Mouse (Mus musculus): ENCODE data around the gene 2310007B03Rik.

The 2310007B03Rik gene

DNA sequence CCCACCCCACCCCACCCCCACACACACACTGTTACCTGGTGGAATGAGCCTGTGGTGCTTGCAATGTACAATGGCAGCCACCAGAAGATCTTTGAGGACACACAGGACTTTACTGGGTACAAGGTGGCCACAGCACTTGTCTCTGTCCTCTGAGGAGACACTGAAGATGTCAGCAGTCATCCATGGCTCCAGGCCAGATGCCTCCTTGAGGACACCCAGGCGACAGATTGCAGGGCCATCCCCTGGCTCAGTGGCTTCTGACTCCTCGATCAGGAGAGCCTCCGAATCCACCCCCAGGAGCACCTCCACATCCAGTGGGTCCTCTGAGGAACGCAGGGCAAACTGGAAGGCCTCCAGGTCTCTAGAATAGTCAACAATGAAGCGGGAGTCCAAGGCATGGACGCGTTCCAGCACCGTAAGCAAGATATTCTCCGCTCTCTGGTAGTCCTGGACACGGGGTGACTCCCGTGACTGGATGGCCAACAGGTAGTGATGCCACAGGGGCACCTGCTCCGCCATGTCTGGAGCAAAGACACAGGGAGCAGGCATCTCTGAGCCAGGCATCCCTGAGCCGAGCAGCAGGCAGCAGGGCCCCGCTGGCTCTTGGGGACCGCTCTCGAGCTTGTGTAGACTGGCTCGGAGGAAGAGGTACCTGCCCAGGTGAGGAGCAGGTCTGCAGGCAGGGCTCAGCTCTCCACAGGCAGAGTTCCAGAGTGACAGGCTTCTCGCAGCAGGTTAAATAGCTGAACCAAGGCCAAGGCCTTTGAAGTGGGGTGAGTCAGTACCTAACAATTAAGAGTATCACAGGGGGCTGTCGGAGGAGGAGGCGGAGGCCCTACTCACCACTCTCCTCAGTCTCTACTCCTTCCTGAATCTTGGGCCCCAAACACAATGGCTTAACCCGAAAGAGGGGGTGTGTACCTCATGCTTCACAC, 915 bp downstream of the 2310007B03Rik start:
- no peak for DNase-seq (ENCODE audit: low spot score in 2 of 2)

DNA sequence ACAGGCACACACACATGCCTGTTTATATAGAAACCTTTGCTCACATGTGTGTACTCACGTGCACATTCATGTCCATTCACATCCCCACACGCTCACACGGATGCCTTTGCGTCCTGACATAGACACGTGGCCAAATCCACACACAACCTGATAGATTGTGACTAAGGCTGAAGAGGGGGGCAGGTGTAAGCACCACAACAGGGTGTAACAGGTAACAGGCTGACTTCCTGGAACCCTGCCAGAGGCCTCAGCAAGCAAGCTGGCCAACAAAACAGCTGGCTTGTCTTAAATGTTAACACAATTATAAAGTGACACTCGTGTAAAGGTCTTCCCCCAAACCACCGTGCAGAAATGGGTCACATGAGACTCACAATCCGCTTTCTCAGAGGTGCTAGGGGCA, 1.8 kb downstream of the 2310007B03Rik start:
- no peak for DNase-seq (ENCODE audit: low spot score in 2 of 2)

DNA sequence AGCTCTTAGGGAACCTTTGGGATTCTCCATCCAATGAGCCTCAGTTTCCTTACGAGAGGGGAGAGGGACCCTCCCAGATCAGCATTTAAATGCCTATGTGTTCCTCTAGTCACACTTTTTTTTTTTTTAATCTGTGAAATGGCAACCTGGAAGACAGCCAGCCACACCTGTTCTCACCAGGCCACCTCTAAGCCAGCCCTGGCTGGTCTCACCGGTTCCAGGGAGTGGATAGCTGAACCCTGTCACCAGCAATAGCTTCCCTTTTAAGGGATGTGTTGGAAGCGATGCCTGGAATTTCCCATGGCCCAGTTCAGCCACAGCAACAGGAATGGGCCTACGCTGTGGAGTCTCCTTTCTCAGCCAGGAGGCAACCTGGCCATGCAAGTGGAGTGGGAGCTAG, 3.2 kb downstream of the 2310007B03Rik start:
- no peak for DNase-seq (ENCODE audit: low spot score in 2 of 2)

DNA sequence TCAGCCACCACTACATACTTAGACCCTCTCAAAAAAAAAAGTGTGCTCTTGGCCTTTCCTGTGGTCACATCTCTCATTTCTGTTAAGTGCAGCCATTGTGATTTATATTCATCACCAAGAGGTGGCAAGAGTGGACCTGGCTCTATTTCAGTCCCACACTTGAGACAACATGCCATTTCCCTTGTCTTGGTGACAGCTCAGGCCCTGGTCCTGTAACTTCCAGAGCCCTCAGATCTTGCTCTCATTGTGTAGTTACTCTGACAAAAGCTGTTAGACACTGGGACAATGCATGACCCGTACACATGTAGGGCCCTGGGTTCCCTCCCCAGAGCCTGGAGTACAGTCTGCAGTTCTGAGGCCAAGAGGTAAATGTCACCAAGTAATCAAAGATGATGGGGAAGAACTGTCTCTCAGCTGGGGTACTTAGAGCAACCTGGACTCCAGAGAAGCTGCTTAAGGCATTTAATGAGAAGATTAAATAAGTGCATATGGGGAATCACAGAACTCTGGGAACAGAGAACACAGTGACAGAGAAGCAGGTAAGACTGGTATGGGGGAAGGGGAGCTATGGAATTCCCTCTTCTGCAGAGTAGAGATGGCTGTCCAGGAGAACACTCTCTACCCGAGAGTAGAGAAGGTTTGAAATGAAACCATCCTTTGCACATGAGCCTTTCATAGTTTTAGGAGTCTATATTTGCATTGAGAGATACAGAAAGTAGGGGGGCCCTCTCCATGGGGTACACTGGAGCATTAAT, 9.7 kb downstream of the 2310007B03Rik start:
- DNase-seq (ENCODE audit: low spot score in 2 of 2) = no peak

DNA sequence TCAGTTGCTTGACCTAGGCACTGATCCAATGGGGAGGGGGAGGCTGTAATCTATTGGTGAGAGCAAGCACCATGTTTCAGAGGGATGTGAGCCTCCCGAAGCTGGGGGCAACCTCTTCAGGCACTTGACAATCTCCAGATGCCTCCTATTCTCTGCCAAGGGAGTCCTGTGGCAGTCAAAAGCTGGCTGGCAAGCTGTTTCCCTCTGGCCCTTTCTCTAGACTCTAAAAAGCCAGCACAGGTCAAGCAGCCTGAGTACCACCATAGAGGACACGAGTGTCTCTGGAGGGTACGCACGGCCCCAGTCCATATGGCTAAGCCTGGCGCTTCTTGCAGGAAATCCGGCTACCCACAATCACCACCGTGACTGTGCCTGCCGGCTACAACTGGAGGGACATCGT, 16.6 kb downstream of the 2310007B03Rik start:
- no peak for DNase-seq (ENCODE audit: low spot score in 2 of 2)

DNA sequence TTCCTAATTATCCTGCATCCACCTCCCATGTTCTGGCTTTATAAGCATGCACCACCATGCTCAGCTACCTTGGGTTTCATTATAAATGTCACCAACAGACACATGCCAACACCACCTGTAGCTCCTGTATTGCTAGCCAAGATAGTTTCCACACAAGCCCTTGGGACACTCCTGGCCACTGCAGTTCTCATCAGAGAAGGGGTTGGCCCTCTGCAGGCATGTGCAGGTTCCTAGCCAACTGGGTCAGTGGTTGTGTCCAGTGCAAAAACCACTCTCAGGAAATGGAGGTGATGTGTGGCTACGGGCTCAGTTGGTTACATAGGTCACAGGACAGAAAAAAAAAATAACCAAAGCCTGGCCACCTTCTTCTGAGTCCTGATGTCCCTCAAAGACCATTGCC, 17.9 kb downstream of the 2310007B03Rik start:
- DNase-seq (ENCODE audit: low spot score in 2 of 2) = no peak

DNA sequence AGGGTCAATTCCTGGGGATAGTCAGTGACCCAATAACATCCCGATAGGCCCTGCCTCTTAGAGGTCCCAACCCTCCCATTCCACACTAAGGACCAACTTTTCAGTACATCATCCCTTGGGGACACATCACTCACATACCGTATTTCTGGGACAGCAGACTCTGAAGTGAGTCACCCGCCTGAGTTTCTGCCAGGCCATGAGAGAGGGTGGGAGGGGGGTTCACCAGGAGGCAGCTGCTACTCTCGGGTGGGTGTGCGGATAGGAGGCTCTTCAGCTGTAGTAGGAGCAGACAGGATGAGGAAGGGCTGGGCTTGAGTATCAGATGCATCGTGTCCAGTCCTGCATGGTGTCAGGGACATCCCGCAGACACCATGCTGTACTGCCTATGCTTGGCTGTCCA, 21.0 kb downstream of the 2310007B03Rik start:
- DNase-seq (ENCODE audit: low spot score in 2 of 2) = no peak

DNA sequence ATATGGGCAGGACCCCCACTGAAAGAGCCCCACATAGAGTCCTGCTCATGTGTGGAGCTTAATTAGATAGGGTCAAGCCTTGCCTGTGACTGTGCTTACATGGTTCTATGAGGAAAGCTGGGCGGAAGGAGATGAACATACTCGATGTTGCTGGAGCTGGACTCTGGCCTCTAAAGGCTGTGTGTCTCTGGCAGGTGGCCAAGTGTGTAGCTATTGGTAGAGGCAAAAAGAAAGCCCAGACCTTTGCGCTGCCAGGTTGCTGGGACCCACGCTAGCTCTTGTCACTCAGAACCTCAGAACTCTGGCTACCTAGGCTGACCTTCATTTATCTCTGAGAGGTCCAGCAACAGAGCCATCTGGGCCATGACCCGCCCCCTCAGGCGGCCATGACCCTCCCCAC, 22.2 kb downstream of the 2310007B03Rik start:
- DNase-seq (ENCODE audit: low spot score in 2 of 2) = no peak

DNA sequence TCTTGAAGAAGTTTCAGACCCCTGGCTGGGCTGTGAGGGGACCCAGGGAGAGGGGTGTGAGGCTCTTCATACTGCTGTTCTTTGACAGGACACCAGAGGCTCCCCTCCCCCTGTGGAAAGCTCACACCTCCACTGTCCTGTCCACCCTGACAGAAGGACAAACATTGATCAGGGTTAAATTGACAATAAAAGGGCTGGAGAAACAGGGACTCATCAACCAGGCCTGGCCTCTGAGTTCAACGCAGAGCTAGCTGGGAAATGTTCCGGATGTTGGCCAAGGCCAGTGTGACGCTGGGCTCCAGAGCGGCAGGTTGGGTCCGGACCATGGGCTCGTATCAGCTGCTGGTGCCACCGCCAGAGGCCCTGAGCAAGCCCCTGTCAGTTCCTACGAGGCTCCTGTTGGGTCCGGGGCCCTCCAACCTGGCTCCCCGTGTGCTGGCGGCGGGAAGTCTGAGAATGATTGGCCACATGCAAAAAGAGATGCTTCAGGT, 25.7 kb downstream of the 2310007B03Rik start, which contains the start of gene Agxt:
Gene Agxt, plus strand, starts transcription at position 205 of the 491 bp plus-strand sequence.
- no peak for DNase-seq (ENCODE audit: low spot score in 2 of 2)

DNA sequence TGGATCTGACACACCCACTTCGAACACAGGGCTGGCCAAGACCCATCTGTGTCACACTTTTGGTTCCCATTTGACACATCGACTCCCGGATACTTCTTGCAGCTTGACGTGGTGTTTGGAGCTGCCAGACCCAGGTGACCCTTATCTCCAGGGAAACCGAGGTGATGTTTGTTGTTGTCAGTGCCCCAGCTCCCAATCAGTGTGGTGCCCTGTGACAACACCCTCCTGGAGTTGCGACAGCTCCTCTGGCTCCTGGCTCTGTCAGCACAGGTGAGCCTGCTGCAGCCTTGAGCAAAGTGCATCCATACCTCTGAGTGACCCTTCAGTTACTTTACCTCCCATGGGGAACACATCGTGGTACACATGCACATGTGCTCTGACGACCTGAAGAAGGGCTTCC, 28.1 kb downstream of the 2310007B03Rik start:
- DNase-seq (ENCODE audit: low spot score in 2 of 2) = no peak

DNA sequence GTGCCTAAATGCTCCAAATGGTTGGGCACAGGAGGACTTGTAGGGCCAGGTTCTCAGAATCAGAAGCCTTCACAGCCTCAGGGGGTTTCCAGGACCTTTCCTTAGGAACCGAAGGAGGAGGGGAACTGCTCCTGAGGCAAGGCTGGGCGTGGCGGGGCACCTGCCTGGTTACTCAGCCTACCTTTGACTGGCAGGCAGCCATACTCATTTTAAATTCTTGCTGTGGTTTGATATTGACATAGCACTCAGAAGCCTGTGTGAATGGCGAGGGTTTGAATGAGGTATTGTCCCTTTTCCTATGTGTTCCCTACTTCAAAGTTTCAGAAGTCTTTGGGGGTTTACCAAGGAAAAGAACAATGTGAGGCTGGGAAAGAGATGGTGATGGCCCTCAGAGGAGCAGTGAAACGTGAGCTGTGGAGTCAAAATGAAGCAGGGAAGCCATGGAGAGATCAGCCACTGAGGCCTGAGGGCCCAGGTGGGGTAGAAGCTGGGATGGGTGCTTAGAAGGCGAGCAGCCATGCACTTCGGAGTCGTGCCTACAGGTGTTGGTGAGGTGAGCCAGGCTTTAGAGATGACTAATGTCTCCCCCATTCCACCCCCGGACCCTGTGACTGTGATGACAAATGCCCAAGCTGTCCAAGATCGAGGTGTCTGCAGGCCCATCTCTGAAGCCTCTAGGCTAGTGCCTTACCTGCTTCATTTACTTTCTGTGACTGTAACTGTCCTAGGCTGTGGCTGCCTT, 30.3 kb downstream of the 2310007B03Rik start:
- DNase-seq (ENCODE audit: low spot score in 2 of 2) = no peak

DNA sequence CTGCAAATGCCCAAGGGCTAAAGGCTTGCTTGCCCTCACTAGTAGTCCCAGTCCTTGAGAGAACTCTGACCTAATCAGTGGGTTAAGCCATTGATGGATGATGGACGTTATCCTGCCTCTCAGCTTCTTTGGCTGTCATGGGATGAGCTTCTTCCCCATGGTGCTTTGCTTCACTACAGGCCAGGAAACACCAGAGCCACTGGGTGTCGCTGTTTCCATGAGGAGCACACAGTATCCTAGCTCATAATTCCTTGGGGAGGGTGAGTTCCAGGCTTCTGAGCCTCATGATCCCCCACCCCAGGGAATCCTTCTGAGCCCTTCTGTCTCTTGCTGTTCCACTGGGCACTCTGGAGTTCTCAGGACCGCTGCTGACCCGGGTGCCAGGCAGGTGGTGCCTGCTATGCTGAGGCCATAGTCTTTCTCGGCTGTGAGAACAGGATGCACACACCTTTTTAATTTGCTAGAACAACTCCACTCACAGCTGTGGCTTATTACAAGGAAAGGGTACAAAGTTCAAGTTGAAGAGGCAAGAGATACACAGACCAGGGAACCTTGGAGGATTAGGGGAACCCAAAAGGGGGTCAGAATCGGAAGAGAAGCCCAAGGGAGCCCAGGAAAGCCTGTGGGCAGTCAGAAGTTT, 31.9 kb downstream of the 2310007B03Rik start:
- peak; percentile 64 to 69 for DNase-seq (ENCODE audit: low spot score in 2 of 2)

DNA sequence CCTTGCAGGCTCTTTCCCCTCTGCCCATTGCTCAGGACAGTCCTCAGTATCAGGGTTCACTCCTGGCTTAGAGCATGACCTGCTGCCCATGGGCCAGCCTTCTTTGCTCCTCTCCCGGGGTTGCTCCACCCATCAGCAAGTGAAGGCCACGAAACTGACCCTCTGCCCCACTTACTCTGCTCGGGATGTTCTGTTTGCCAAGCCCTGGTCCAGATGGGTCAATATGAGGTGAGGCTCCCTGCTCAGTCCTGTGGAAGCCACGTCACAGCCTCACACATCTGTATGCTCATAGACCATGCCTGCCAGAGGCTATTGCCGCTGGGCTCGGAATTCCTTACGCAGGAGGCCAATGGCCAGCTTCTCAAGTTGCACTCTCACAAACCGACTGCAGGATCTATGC, 32.5 kb downstream of the 2310007B03Rik start:
- DNase-seq (ENCODE audit: low spot score in 2 of 2) = no peak

DNA sequence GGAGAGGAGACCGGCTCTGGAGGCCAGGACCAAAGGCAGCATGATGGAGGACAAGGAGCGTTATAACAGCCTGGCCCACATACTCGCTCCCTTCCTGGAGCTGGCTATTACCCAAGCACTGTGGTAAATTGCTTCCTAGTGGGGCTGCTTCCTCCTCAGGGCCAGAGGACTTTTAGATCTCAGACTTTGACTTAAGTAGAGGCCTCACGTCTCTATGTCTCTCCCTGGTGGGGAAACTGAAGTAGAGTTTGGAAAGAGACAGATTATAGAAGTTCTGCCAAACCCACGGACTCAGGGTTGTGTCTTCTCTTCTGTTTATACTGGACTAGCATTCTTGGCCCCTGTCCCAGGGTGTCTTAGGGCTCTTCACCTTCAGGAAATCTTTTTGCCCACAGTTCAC, 35.5 kb downstream of the 2310007B03Rik start:
- no peak for DNase-seq (ENCODE audit: low spot score in 2 of 2)

DNA sequence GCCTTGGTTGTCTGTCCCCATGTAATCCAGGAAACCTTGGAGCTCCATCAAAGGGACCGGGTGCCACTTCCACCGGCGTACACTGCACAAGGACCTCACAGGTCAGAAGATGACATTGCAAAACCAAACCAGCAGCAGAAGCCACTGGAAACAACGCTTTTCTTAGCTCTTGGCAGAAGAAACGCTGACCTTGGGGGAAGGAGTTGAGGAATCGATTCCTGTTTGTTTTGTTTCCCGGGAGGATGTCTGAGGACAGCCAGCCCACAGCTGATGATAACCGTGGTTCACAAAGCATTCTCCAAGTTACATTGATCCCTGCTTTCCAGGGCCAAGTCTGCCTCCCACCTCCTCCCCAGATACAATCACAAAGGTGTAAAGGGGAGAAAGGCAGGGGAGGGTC, 36.7 kb downstream of the 2310007B03Rik start:
- DNase-seq (ENCODE audit: low spot score in 2 of 2) = no peak

DNA sequence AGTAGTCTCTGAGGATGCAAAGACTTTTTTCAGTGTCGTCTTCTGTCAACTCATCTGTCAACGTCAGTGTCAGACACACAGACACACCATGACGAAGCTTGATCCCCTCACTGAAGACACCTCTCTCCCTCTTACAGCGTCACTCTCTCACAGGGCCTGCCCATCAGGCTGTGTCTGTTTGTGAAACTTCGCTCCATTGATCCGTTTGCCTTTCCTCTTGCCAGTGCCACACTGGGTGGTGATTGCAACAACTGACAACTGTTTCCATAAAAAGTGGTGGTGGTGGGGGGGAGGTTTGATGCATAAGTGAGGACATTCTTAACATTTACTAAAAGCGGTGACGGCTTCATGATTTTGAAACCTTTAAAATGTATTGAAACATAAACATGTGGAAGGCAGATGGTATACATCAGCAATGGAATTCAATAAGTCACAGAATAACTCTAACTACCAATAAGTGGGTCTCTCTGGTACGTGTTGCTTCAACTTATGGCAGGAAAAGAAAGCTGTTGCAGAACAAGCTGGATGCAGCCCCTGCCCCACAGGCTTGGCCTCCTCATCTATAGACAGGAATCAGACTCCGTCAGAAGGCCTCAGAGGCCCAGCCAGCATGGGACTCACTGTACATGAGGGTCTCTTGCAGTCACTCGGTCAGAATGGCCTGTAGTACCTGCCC, 37.4 kb downstream of the 2310007B03Rik start:
- DNase-seq (ENCODE audit: low spot score in 2 of 2) = no peak

DNA sequence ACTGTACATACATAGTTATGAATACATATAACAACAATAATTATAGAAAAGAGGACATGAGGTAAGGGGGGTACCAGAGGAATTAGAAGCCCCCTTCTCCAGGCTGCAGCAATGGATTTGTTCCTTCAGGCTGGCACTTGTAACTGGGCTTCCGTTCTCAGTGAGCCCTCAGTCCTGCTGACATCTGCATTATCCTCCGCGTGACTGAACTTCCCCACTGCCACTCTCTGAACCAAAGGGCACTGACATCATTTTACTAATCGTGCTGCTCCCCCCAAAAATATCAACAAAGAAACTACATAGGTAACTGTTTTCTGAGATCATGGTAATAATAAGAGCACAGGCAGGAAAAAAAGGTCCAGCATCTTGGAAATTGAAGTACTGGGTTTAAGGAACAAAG, 41.9 kb downstream of the 2310007B03Rik start:
- no peak for DNase-seq (ENCODE audit: low spot score in 2 of 2)

DNA sequence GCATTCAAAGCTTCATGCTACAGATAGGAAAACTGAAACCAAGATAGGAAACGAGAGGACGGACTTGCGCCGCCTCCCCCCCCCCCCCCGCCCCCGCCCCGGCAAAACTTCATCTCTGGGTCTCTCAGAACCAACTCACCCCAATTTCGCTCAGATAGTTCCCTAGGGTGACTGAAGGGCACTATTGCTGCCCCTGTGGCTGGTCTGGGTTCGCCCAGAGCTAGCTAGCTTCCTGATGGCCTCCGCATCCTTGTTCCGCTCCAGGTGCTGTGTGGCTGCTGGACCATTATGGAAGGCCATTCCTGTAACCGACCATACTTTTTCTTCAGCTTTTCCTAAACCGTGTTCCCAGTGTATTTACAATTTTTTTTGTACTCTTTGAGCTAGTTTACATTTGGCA, 45.3 kb downstream of the 2310007B03Rik start:
- DNase-seq (ENCODE audit: low spot score in 2 of 2) = no peak

DNA sequence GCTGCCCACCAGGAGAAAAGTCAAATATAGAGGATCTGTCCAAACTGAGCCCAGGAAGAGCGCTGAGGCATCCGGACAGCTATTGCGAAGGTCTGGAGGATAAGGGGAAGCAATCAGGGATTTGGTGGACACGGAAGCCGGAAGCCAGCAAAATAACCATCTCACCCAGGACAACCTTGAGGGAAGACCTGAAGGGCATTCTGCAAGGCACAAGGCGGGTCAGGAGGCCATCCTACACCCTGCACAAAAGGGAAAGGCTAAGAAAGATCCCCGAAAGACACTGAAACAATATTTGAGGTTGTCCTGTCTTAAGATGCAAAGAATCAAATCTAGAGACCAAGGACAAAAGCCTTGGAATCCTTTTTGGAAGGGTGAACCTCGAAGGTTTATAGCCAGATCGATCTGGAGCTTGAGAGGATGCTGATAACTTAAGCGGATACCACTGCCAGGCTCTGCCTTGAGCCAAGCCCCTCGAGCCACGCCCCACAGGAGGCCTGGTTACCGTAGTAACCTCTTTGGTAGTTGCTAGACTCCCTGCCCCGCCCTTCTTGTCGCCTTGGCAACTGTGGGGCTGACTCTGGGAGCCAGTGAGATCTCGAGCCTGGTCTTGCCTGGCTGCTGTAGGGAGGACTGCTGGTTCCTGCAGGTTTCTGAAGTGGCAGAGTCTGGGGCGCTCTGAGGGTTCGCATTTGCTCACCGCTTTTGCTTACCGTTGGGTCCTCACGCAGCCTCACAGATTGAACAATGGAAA, 45.9 kb downstream of the 2310007B03Rik start:
- peak; percentile 48 to 62 for DNase-seq (ENCODE audit: low spot score in 2 of 2)

DNA sequence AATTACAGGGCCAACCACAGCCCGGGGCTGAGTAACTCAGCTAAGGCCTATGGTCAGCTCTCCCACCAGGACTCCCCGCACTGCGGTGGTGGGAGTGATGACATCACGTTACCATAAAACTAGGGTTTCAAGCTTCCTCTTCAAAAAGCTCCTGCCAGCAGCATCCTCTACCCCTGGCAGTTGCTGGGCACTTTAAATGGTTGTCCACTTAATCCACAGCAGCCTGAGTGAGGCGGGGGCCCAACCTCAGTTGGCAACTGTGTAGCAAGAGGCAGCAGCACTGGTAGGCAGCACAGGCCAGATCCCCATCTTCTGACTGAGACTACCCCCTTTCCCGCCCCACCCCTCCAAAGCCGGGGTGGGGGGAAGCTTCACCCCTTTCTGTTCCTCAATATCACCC, 58.0 kb downstream of the 2310007B03Rik start:
- DNase-seq (ENCODE audit: low spot score in 2 of 2) = no peak
